Mouse (Mus musculus) midbrain, embryonic 11.5 days (tissue): ENCODE results near the gene Grk5. TPM values are rescaled to one million over a fixed set of nuclear protein-coding genes. Genes with fewer than 3 reads are reported as not detected.
"Not testable (repeated sequence)": the region's sequence is repeated elsewhere in the genome, so short reads cannot be mapped to it uniquely, and the experiment has no call there.

Experiments used
- ATAC-seq: fragments of 200-750 bp; cut with Nextera tagmentation; 2 replicates; pipeline ENCODE4 v1.8.0; 2017; ENCODE audit warnings: moderate TSS enrichment, moderate library complexity; ENCODE audit not compliant: low FRiP score
- DNase-seq: peaks from one replicate; pipeline ENCODE4 v3.0.0; 2015; ENCODE audit warnings: low spot score; ENCODE audit errors: missing footprints
- H3K27ac ChIP-seq: fragments of 300-500 bp; sonication (generic); 2 replicates; pipeline ENCODE4 v1.5.1; 2014; ENCODE audit warnings: low read depth, low read length
- H3K27me3 ChIP-seq: fragments of 300-500 bp; sonication (generic); 2 replicates; pipeline ENCODE4 v1.6.1; 2014; ENCODE audit warnings: mild to moderate bottlenecking, low read length, moderate library complexity, mixed read lengths; ENCODE audit not compliant: control insufficient read depth, insufficient read depth
- H3K36me3 ChIP-seq: fragments of 300-500 bp; sonication (generic); 2 replicates; pipeline ENCODE4 v1.6.1; 2014; ENCODE audit warnings: mild to moderate bottlenecking, low read length, moderate library complexity, mixed read lengths; ENCODE audit not compliant: control insufficient read depth, insufficient read depth
- H3K4me1 ChIP-seq: fragments of 300-500 bp; sonication (generic); 2 replicates; pipeline ENCODE4 v1.6.1; 2014; ENCODE audit warnings: low read length; ENCODE audit not compliant: control insufficient read depth, insufficient read depth
- H3K4me2 ChIP-seq: fragments of 300-500 bp; sonication (generic); 2 replicates; pipeline ENCODE4 v1.6.1; 2014; ENCODE audit warnings: mild to moderate bottlenecking, moderate library complexity
- H3K4me3 ChIP-seq: fragments of 300-500 bp; sonication (generic); 2 replicates; pipeline ENCODE4 v1.5.1; 2014; ENCODE audit warnings: low read depth, low read length
- H3K9ac ChIP-seq: fragments of 300-500 bp; sonication (generic); 2 replicates; pipeline ENCODE4 v1.6.1; 2014; ENCODE audit warnings: low read length
- H3K9me3 ChIP-seq: fragments of 300-500 bp; sonication (generic); 2 replicates; pipeline ENCODE4 v1.6.1; 2016; ENCODE audit warnings: low read length; ENCODE audit not compliant: control insufficient read depth
- WGBS: fragments of 180-500 bp; shearing (Covaris S2); extraction: QIAGEN DNeasy Blood & Tissue Kit; methylation state at CpG from one replicate; pipeline ENCODE4 v1.1.7; 2014; 5-methylcytosine and 5-hydroxymethylcytosine counted together
- polyA plus RNA-seq: library from polyadenylated mRNA; unstranded; fragments of >200 nt; fragmentation: Nextera tagmentation; extraction: Ambion mirVana; gene quantifications from 2 replicates; pipeline ENCODE4 v1.2.1, GENCODE M21; 2014

Gene Grk5
- 2.7 and 2.8 TPM in 2 replicates for polyA plus RNA-seq

- Histone ChIP-seq H3K4me2 (peak within 1 kb of the TSS; percentile 72), H3K4me3 (peak within 1 kb of the TSS; percentile 85), H3K27ac (peak within 1 kb of the TSS; percentile 92), H3K27me3 (no peaks in the 10 kb centered on the region), H3K4me1 (peaks cover 13% of the 10 kb centered on the region), H3K36me3 (no peaks in the 10 kb centered on the region), H3K9ac (peak within 1 kb of the TSS; percentile 95), H3K9me3 (no peaks in the 10 kb centered on the region)
- WGBS, result under 1% methylated on average over 55 of the region's 55 CpGs
- DNase-seq (peak; percentile 99), ATAC-seq (peak; percentile 99)
Measured at GRCm38 (mm10) chr19:60889714-60890315, at the start of gene Grk5. Gene Grk5 (plus strand): TSS chr19:60889749.

- H3K27ac ChIP-seq, result no peak overlapping the region
- no peak overlapping the region for H3K9ac ChIP-seq
- H3K4me1 ChIP-seq, result no peaks in the 10 kb centered on the region
- no peaks in the 10 kb centered on the region for H3K27me3 ChIP-seq
- no peak overlapping the region for H3K4me3 ChIP-seq
- no peaks in the 10 kb centered on the region for H3K9me3 ChIP-seq
- H3K4me2 ChIP-seq, result no peak overlapping the region
- no peak for ATAC-seq
- no peak for DNase-seq
- H3K36me3 ChIP-seq, result no peaks in the 10 kb centered on the region
Measured at GRCm38 (mm10) chr19:60843324-60843723, 46.2 kb upstream of the Grk5 start.

DNA sequence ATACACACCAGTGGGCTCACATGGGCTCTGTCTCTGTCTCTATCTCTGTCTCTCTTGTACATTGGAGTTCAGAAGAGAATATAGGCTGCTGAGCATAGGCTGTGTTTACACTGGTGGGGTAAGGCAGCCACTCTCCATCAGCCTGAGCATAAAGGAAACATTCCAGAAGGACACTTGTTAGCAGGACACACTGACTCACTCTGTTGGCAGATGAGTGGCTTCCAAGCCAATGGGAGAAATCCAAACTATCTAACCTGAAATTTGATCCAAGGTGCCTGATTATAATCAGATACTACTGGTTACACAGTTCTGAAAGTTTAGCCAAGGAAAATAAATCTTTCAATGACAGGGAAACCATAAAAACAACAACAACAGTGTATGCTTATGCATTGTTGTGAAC, 43.8 kb upstream of the Grk5 start:
- Histone ChIP-seq H3K27me3 (no peaks in the 10 kb centered on the region), H3K4me1 (no peaks in the 10 kb centered on the region), H3K9me3 (no peaks in the 10 kb centered on the region), H3K9ac (no peak overlapping the region), H3K4me3 (no peak overlapping the region), H3K4me2 (no peak overlapping the region), H3K27ac (no peak overlapping the region), H3K36me3 (no peaks in the 10 kb centered on the region)
- no peak for DNase-seq
- no peak for ATAC-seq

- peaks cover 4% of the 10 kb centered on the region; the same call in 1 of the 2 replicates for H3K36me3 ChIP-seq
- peak; percentile 100 for ATAC-seq
- 4% methylated on average over 30 of the region's 30 CpGs for WGBS
Measured at GRCm38 (mm10) chr19:60860868-60861700, 28.5 kb upstream of the Grk5 start, which contains the start of gene Sfxn4. Gene Sfxn4 (minus strand): TSS chr19:60861479.

DNA sequence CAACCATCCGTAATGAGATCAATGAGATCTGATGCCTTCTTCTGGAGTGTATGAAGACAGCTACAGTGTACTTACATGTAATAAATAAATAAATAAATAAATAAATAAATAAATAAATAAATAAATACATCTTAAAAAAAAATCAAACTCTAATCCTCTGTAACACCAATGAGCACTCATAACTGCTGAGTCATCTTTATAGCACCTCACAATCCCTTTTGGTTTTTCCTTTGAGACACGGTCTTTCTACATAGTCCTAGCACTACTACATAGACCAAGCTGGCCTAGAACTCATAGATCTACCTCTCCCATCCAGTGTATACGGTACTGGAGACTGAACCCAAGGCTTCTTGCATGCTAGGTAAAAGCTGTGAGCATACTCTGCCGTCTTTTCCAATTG, 23.4 kb upstream of the Grk5 start:
- not testable (repeated sequence) for H3K4me2 ChIP-seq, H3K27me3 ChIP-seq, H3K9ac ChIP-seq, H3K4me3 ChIP-seq, DNase-seq, ATAC-seq, H3K27ac ChIP-seq, H3K4me1 ChIP-seq, H3K36me3 ChIP-seq, H3K9me3 ChIP-seq
- WGBS, result 94% methylated on average over 4 of the region's 4 CpGs

More at GRCm38 (mm10) chr19:60860868-60861700, 28.5 kb upstream of the Grk5 start, which contains the start of gene Sfxn4:
- peak within 1 kb of the TSS; percentile 66 for H3K4me2 ChIP-seq
- H3K9me3 ChIP-seq, result no peaks in the 10 kb centered on the region
- no peak within 1 kb of the TSS; the same call in 1 of the 2 replicates for H3K27ac ChIP-seq
- no peaks in the 10 kb centered on the region for H3K4me1 ChIP-seq
- H3K4me3 ChIP-seq, result peak within 1 kb of the TSS; percentile 60
- DNase-seq, result peak; percentile 98
- H3K9ac ChIP-seq, result peak within 1 kb of the TSS; percentile 80
- no peaks in the 10 kb centered on the region for H3K27me3 ChIP-seq

DNA sequence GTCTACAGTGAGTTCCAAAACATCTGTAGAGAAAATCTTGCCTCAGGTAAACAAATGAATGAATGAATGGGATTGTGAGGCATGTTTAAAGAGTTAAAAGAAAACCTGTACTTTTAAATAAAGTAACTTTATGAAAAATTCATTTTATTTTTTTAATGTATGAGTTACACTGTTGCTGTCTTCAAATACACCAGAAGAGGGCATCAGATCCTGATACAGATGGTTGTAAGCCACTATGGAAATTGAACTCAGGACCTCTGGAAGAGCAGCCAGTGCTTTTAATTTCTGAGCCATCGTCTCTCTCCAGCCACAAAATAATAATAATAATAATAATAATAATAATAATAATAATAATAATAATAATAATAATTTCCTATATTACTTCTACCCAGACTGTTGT, 19.1 kb upstream of the Grk5 start:
- no peak overlapping the region for H3K27ac ChIP-seq
- H3K4me1 ChIP-seq, result no peaks in the 10 kb centered on the region; the same call in 1 of the 2 replicates
- H3K4me2 ChIP-seq, result no peak overlapping the region
- no peaks in the 10 kb centered on the region for H3K27me3 ChIP-seq
- no peaks in the 10 kb centered on the region; the same call in 1 of the 2 replicates for H3K36me3 ChIP-seq
- no peaks in the 10 kb centered on the region for H3K9me3 ChIP-seq
- WGBS, result 90% methylated on average over 1 of the region's 1 CpGs
- DNase-seq, result no peak
- H3K9ac ChIP-seq, result no peak overlapping the region
- no peak for ATAC-seq
- no peak overlapping the region for H3K4me3 ChIP-seq

DNA sequence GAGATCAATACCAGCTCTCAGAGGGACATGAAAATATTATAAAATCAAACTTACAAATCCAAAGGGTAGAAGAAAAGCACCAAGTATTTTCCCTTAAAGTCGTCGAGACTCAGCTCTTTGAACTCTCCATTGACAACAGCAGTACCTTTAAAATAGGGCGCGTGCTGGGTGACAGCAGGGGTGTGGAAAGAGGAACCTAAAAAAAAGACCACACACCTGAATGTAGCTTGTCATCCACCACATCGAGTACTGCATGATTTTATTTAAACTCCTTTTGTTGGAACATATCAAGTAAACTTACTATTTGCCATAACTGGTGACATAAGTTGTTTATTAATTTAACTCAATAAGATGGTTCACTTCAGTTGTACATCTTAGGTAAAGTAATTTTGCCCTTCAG, 18.2 kb upstream of the Grk5 start:
- no peak overlapping the region for H3K9ac ChIP-seq
- no peak for ATAC-seq
- DNase-seq, result no peak
- no peak overlapping the region for H3K4me2 ChIP-seq
- H3K4me1 ChIP-seq, result no peaks in the 10 kb centered on the region; the same call in 1 of the 2 replicates
- H3K4me3 ChIP-seq, result no peak overlapping the region
- no peak overlapping the region for H3K27ac ChIP-seq
- no peaks in the 10 kb centered on the region; the same call in 1 of the 2 replicates for H3K36me3 ChIP-seq
- no peaks in the 10 kb centered on the region for H3K27me3 ChIP-seq
- H3K9me3 ChIP-seq, result no peaks in the 10 kb centered on the region
- WGBS, result 88% methylated on average over 5 of the region's 5 CpGs

GRCm38 (mm10) chr19:60872272-60872671, 17.3 kb upstream of the Grk5 start:
- no peak for ATAC-seq
- 16% methylated on average over 1 of the region's 1 CpGs for WGBS
- H3K4me1 ChIP-seq, result no peaks in the 10 kb centered on the region; the same call in 1 of the 2 replicates
- no peak overlapping the region for H3K27ac ChIP-seq
- H3K4me2 ChIP-seq, result no peak overlapping the region
- no peaks in the 10 kb centered on the region for H3K9me3 ChIP-seq
- H3K36me3 ChIP-seq, result no peaks in the 10 kb centered on the region; the same call in 1 of the 2 replicates
- H3K4me3 ChIP-seq, result no peak overlapping the region
- DNase-seq, result no peak
- H3K27me3 ChIP-seq, result no peaks in the 10 kb centered on the region
- H3K9ac ChIP-seq, result no peak overlapping the region

DNA sequence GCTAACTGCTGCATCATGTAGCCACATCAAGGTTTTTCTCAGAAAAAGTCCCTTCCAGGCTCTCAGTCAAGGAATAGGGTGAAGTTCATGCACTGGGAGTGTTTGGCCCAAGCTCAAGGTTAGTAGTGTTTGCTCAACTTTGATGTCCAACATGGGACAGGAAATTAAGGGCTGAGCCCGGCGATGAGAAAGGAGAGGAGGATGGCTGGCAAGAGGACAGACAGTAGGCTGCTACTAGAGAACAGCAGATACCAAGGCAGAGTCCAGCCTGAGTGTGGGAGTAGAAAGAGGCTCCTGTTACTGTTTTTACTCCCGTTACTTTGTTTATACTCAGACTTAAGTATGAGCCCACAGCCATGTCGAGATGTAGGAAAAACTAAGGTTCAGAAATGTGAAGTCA, 16.0 kb upstream of the Grk5 start:
- H3K27ac ChIP-seq, result no peak overlapping the region
- no peaks in the 10 kb centered on the region for H3K27me3 ChIP-seq
- DNase-seq, result no peak
- H3K4me3 ChIP-seq, result peak overlapping the region; percentile 60
- H3K36me3 ChIP-seq, result no peaks in the 10 kb centered on the region
- peak overlapping the region; percentile 79; the same call in 1 of the 2 replicates for H3K9ac ChIP-seq
- 50% methylated on average over 4 of the region's 4 CpGs for WGBS
- peak overlapping the region; percentile 62 for H3K4me2 ChIP-seq
- H3K4me1 ChIP-seq, result no peaks in the 10 kb centered on the region; the same call in 1 of the 2 replicates
- H3K9me3 ChIP-seq, result no peaks in the 10 kb centered on the region
- no peak for ATAC-seq
